Mouse (Mus musculus): ENCODE results near the gene Atp8a1. TPM values are rescaled to one million over a fixed set of nuclear protein-coding genes. Genes with fewer than 3 reads are reported as not detected.
A peak's percentile ranks its signal among the peaks of the same experiment; 100 is the strongest.

Gene Atp8a1
- polyA plus RNA-seq, 1 experiment from 2014 or later: 17.9 TPM

DNA sequence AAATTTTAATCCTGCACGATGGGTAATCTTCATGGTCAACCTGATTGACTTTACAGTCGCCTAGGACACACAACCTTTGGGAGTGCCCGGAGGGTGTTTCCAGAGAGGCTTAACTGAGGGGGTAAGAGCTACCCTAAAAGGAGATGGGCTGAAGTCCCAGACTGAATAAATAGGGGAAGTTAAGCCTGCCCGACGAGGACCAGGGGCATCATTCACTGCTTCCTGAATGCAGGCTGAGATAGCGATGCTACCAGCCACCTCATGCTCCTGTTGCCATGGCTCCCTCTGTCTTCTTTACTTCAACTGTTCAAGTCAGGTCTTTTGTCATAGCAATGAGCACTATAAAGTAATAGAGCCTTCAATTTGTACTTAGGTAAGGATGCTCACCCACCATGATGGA is 177.1 kb downstream of the Atp8a1 start:
- ATAC-seq (replicated peaks; ENCODE audit: low FRiP score, low TSS enrichment, low read depth) (no peak), DNase-seq (ENCODE audit: low spot score) (no peak)
- Histone ChIP-seq H3K27ac (ENCODE audit: low read depth) (no peak overlapping the region), H3K4me3 (ENCODE audit: low read depth, low read length) (no peak overlapping the region), H3K36me3 (ENCODE audit: control insufficient read depth, insufficient read depth, low read length) (no peaks in the 10 kb centered on the region), H3K9me3 (ENCODE audit: control insufficient read depth, low read length) (no peaks in the 10 kb centered on the region), H3K27me3 (replicated peaks; ENCODE audit: control insufficient read depth, insufficient read depth, low read length) (no peaks in the 10 kb centered on the region), H3K4me1 (replicated peaks; ENCODE audit: control insufficient read depth, insufficient read depth, low read length) (0 out of 2 replicates have a peak, but pooled peaks cover 5% of the 10 kb centered on the region), H3K9ac (ENCODE audit: low read length) (no peak overlapping the region), H3K4me2 (ENCODE audit: low read length) (no peak overlapping the region; the same call in 1 of the 2 replicates)
- 71% methylated on average over 6 of the region's 6 CpGs for WGBS

DNA sequence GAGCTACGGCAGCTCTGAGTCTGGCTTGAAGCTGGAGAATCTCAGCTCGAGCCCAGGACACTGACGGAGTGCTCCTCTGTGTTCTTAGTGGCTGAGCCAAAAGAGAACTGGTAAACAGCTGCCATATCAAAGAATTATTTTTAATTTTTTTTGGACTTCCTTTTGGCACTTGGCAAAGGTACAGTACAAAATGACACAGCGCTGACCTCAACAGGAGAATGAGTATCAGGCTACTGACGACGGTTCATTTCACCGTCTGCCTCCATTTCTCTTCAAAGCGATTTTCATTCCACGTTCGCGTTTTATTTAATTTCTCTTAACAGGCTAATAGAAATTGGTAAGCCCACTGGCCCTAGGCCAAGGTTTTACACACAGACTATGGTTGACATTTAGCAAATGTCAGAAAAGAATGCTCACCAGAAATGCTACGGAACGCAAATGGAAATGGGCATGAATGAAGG is 177.8 kb downstream of the Atp8a1 start:
- no peak for ATAC-seq (replicated peaks; ENCODE audit: low FRiP score, low TSS enrichment, low read depth)

DNA sequence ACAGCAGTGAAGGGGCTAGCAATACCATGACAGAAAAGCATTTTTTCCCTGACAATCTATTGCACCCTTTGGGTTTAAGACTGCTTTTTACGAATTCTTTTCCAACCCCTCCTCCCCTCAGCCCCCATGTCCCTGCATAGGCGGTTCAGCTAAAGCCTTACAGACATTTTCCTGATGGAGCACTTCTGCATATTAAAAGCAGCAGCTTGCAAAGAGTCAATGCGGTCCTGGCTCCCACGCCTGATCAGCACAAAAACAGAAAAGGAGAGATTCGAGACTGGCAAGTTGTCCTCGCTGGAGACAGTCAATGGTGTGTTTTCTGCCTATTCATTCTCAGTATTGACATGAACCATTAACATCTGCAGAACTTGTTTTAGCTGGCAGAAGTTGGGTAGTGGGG is 184.5 kb downstream of the Atp8a1 start:
- no peak for ATAC-seq (replicated peaks; ENCODE audit: low FRiP score, low TSS enrichment, low read depth)
- H3K27ac ChIP-seq (ENCODE audit: low read depth): no peak overlapping the region
- no peaks in the 10 kb centered on the region for H3K4me1 ChIP-seq (replicated peaks; ENCODE audit: control insufficient read depth, insufficient read depth, low read length)
- H3K9ac ChIP-seq (ENCODE audit: low read length): no peak overlapping the region
- WGBS: 41% methylated on average over 6 of the region's 6 CpGs
- no peak overlapping the region for H3K4me2 ChIP-seq (ENCODE audit: low read length)
- no peaks in the 10 kb centered on the region for H3K36me3 ChIP-seq (ENCODE audit: control insufficient read depth, insufficient read depth, low read length)
- no peak for DNase-seq (ENCODE audit: low spot score)
- H3K9me3 ChIP-seq (ENCODE audit: control insufficient read depth, low read length): no peaks in the 10 kb centered on the region
- no peak overlapping the region for H3K4me3 ChIP-seq (ENCODE audit: low read depth, low read length)
- no peaks in the 10 kb centered on the region for H3K27me3 ChIP-seq (replicated peaks; ENCODE audit: control insufficient read depth, insufficient read depth, low read length)

More for the DNA sequence above, 177.8 kb downstream of the Atp8a1 start:
- Histone ChIP-seq H3K4me1 (replicated peaks; ENCODE audit: control insufficient read depth, insufficient read depth, low read length) (0 out of 2 replicates have a peak, but pooled peaks cover 5% of the 10 kb centered on the region), H3K27me3 (replicated peaks; ENCODE audit: control insufficient read depth, insufficient read depth, low read length) (no peaks in the 10 kb centered on the region), H3K4me2 (ENCODE audit: low read length) (peak overlapping the region; percentile 24), H3K36me3 (ENCODE audit: control insufficient read depth, insufficient read depth, low read length) (no peaks in the 10 kb centered on the region), H3K27ac (ENCODE audit: low read depth) (no peak overlapping the region), H3K9me3 (ENCODE audit: control insufficient read depth, low read length) (no peaks in the 10 kb centered on the region), H3K9ac (ENCODE audit: low read length) (no peak overlapping the region), H3K4me3 (ENCODE audit: low read depth, low read length) (no peak overlapping the region)
- no peak for DNase-seq (ENCODE audit: low spot score)
- WGBS: 44% methylated on average over 13 of the region's 13 CpGs

DNA sequence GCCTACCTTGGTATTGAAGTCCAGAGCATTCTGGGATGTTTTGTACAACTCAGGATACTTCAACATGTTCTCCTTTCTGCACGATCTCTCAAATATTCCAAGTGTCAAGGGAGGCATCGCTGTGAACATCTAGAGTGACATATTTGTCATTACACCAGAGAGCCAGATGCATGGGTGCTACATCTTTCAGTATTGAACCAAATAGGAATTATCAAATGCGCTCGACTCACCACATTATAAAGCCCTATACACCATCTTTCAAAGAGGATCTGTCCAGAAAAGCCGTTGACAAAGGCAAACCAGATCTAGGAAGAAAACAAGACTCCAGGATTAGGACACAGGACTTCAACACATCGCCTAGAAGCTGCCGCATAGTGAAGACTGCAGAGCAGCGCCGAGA is 187.4 kb downstream of the Atp8a1 start:
- no peak for ATAC-seq (replicated peaks; ENCODE audit: low FRiP score, low TSS enrichment, low read depth)
- WGBS: 91% methylated on average over 9 of the region's 9 CpGs
- H3K4me3 ChIP-seq (ENCODE audit: low read depth, low read length): no peak overlapping the region
- no peak for DNase-seq (ENCODE audit: low spot score)
- H3K36me3 ChIP-seq (ENCODE audit: control insufficient read depth, insufficient read depth, low read length): no peaks in the 10 kb centered on the region
- no peak overlapping the region for H3K27ac ChIP-seq (ENCODE audit: low read depth)
- no peak overlapping the region for H3K9ac ChIP-seq (ENCODE audit: low read length)
- no peak overlapping the region for H3K4me2 ChIP-seq (ENCODE audit: low read length)
- no peaks in the 10 kb centered on the region for H3K9me3 ChIP-seq (ENCODE audit: control insufficient read depth, low read length)
- H3K4me1 ChIP-seq (replicated peaks; ENCODE audit: control insufficient read depth, insufficient read depth, low read length): no peaks in the 10 kb centered on the region
- H3K27me3 ChIP-seq (replicated peaks; ENCODE audit: control insufficient read depth, insufficient read depth, low read length): no peaks in the 10 kb centered on the region

DNA sequence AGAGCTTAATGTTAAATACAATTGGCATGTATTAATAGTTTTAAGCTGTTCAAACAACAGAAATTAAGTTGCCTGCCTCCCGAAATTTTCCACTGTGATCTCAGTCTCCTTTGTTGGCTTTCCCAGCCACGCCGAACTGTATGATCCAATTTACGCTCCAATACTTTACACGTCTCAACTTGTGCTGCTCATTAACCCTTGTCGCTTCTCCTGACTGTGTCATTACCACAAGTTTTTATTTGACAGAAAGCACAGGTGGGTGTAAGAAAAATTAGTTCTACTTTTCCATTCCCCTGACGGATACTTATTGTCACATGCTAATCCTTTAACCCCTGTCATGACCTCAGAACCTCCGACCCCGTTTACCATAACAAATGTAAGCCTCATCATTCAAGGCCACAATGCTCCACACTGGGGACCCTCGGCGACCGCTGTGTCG is 190.4 kb downstream of the Atp8a1 start:
- Histone ChIP-seq H3K4me3 (ENCODE audit: low read depth, low read length) (no peak overlapping the region), H3K4me1 (replicated peaks; ENCODE audit: control insufficient read depth, insufficient read depth, low read length) (no peaks in the 10 kb centered on the region), H3K27me3 (replicated peaks; ENCODE audit: control insufficient read depth, insufficient read depth, low read length) (no peaks in the 10 kb centered on the region), H3K4me2 (ENCODE audit: low read length) (no peak overlapping the region), H3K9ac (ENCODE audit: low read length) (no peak overlapping the region), H3K27ac (ENCODE audit: low read depth) (no peak overlapping the region), H3K9me3 (ENCODE audit: control insufficient read depth, low read length) (no peaks in the 10 kb centered on the region), H3K36me3 (ENCODE audit: control insufficient read depth, insufficient read depth, low read length) (no peaks in the 10 kb centered on the region)
- DNase-seq (ENCODE audit: low spot score): no peak
- ATAC-seq (replicated peaks; ENCODE audit: low FRiP score, low TSS enrichment, low read depth): no peak
- 56% methylated on average over 13 of the region's 13 CpGs for WGBS

DNA sequence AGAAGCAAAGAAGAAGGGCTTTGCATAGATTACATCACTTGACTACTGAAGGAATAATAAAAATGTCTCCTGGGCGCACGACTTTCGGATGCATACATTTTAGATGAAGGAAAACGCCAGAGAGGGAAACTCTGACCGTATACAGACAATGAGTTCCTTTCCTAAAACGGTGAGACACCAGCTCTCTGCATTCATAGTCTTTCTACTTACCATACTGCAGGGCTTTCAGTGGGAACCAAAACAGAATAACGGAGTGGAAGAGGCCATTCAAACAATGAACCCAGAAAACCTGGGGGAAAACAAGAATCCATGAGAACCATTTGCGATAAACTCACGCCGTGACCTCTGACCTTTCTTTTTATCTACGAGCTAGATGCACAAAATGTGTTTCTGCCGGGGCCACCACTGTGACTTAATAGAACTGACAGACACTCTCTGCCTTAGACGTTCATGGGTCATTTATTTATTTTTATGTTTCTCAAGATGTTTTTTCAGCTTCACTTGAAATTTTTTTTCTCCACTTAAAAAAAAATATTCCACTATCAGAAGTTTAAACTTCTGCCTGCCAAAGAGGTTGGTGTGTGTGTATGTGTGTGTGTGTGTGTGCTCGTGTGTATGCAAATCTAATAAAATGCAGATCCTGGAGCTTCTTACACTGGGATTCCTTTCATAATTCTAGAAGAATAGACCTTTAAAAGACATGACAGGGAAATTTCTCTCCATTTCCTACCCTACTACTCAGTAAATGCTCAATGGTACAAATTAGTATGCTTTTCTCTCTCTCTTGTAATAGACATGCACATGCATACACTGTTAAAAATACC is 191.3 kb downstream of the Atp8a1 start:
- Histone ChIP-seq H3K36me3 (ENCODE audit: control insufficient read depth, insufficient read depth, low read length) (no peaks in the 10 kb centered on the region), H3K9me3 (ENCODE audit: control insufficient read depth, low read length) (no peaks in the 10 kb centered on the region), H3K27ac (ENCODE audit: low read depth) (no peak overlapping the region), H3K27me3 (replicated peaks; ENCODE audit: control insufficient read depth, insufficient read depth, low read length) (no peaks in the 10 kb centered on the region), H3K4me2 (ENCODE audit: low read length) (no peak overlapping the region), H3K4me1 (replicated peaks; ENCODE audit: control insufficient read depth, insufficient read depth, low read length) (no peaks in the 10 kb centered on the region), H3K9ac (ENCODE audit: low read length) (no peak overlapping the region), H3K4me3 (ENCODE audit: low read depth, low read length) (no peak overlapping the region)
- 67% methylated on average over 14 of the region's 14 CpGs for WGBS
- no peak for ATAC-seq (replicated peaks; ENCODE audit: low FRiP score, low TSS enrichment, low read depth)
- DNase-seq (ENCODE audit: low spot score): no peak

DNA sequence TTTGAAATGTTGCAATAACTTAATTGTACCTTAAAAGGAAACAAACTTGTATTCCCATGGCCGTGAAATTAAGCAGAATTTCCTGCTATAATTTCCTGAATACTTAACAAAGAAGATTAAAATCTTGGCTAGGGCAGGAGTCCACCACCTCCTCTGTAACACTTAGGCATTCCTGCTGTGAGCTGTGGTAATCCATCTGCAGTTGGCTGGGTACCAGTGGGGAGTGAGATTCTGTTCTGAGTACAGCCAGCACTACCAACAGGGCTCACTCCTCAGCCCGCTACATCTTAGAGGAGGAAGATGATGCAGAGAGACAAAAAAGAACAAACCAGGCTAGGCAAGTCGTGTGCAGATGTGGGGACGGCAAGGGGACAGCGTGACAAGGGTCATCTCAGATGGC is 192.7 kb downstream of the Atp8a1 start:
- Histone ChIP-seq H3K9ac (ENCODE audit: low read length) (no peak overlapping the region), H3K9me3 (ENCODE audit: control insufficient read depth, low read length) (no peaks in the 10 kb centered on the region), H3K4me2 (ENCODE audit: low read length) (no peak overlapping the region), H3K27me3 (replicated peaks; ENCODE audit: control insufficient read depth, insufficient read depth, low read length) (no peaks in the 10 kb centered on the region), H3K4me1 (replicated peaks; ENCODE audit: control insufficient read depth, insufficient read depth, low read length) (no peaks in the 10 kb centered on the region), H3K4me3 (ENCODE audit: low read depth, low read length) (no peak overlapping the region), H3K36me3 (ENCODE audit: control insufficient read depth, insufficient read depth, low read length) (no peaks in the 10 kb centered on the region), H3K27ac (ENCODE audit: low read depth) (no peak overlapping the region)
- no peak for DNase-seq (ENCODE audit: low spot score)
- 87% methylated on average over 5 of the region's 5 CpGs for WGBS
- no peak for ATAC-seq (replicated peaks; ENCODE audit: low FRiP score, low TSS enrichment, low read depth)

DNA sequence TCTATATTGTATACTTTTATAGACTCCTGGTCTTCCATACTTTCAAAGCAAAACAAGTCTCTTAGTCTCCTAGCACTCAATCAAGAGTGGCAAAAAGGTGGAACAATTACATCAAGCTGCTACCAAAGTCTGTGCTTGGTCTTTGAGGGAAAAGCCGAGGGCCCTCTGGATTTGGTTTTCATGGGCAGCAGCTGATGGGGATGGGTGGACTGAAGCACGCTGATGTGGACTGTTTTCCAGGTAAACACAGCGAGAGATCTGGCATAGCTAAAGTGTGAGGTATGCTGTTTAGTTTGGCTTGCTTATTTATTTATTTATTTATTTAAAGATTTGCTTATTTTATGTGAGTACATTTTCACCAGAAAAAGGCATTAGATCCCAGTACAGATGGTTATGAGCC is 193.7 kb downstream of the Atp8a1 start:
- Histone ChIP-seq H3K27me3 (replicated peaks; ENCODE audit: control insufficient read depth, insufficient read depth, low read length) (no peaks in the 10 kb centered on the region), H3K9ac (ENCODE audit: low read length) (no peak overlapping the region), H3K9me3 (ENCODE audit: control insufficient read depth, low read length) (no peaks in the 10 kb centered on the region), H3K27ac (ENCODE audit: low read depth) (no peak overlapping the region), H3K4me1 (replicated peaks; ENCODE audit: control insufficient read depth, insufficient read depth, low read length) (no peaks in the 10 kb centered on the region), H3K36me3 (ENCODE audit: control insufficient read depth, insufficient read depth, low read length) (no peaks in the 10 kb centered on the region), H3K4me3 (ENCODE audit: low read depth, low read length) (no peak overlapping the region), H3K4me2 (ENCODE audit: low read length) (no peak overlapping the region)
- DNase-seq (ENCODE audit: low spot score): no peak
- no peak for ATAC-seq (replicated peaks; ENCODE audit: low FRiP score, low TSS enrichment, low read depth)
- WGBS: 89% methylated on average over 3 of the region's 3 CpGs

DNA sequence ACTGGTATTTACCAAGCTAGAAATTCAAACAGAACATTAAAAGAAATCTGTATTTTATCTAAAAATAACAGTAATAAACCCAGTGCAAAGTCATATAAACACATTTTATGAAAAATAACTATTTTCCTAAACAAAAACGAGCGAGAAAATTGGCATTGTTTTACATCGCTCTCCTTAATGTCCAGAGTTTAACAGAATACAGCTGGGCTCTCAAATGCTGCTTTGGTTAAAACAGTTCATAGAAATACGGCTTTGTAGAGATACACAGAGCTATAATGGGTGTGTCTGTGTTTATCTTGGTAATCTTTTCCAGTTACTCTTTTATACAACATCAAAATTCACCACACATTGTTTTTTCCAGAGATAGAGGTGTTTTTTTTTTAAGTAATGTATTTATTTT is 194.8 kb downstream of the Atp8a1 start:
- H3K9me3 ChIP-seq (ENCODE audit: control insufficient read depth, low read length): no peaks in the 10 kb centered on the region
- DNase-seq (ENCODE audit: low spot score) (no peak), ATAC-seq (replicated peaks; ENCODE audit: low FRiP score, low TSS enrichment, low read depth) (no peak)
- H3K4me3 ChIP-seq (ENCODE audit: low read depth, low read length): no peak overlapping the region
- H3K4me1 ChIP-seq (replicated peaks; ENCODE audit: control insufficient read depth, insufficient read depth, low read length): no peaks in the 10 kb centered on the region
- no peaks in the 10 kb centered on the region for H3K27me3 ChIP-seq (replicated peaks; ENCODE audit: control insufficient read depth, insufficient read depth, low read length)
- no peak overlapping the region for H3K27ac ChIP-seq (ENCODE audit: low read depth)
- H3K4me2 ChIP-seq (ENCODE audit: low read length): no peak overlapping the region
- no peaks in the 10 kb centered on the region; the same call in 1 of the 2 replicates for H3K36me3 ChIP-seq (ENCODE audit: control insufficient read depth, insufficient read depth, low read length)
- no peak overlapping the region for H3K9ac ChIP-seq (ENCODE audit: low read length)
- WGBS: 39% methylated on average over 4 of the region's 4 CpGs

Data from intestine, embryonic 14.5 days (tissue).